Mouse (Mus musculus): ENCODE measurements around the gene Slco2a1. TPM values are rescaled to one million over a fixed set of nuclear protein-coding genes. Genes with fewer than 3 reads are reported as not detected.

The Slco2a1 gene
- polyA plus RNA-seq, 1 experiment from 2014 or later: 9.8 TPM

- Histone ChIP-seq H3K4me3 (replicated peaks; ENCODE audit: low read depth, low read length) (no peak overlapping the region), H3K4me2 (ENCODE audit: low read length) (no peak overlapping the region), H3K4me1 (replicated peaks; ENCODE audit: insufficient read depth, low read length) (no peaks in the 10 kb centered on the region; the same call in 1 of the 2 replicates), H3K27ac (no peak overlapping the region), H3K27me3 (ENCODE audit: insufficient read depth, low read length) (no peaks in the 10 kb centered on the region), H3K36me3 (ENCODE audit: insufficient read depth, low read length) (no peaks in the 10 kb centered on the region), H3K9ac (ENCODE audit: low read depth, low read length) (no peak overlapping the region), H3K9me3 (replicated peaks; ENCODE audit: low read length) (no peaks in the 10 kb centered on the region)
- no peak for ATAC-seq (replicated peaks; ENCODE audit: low FRiP score, low read depth)
- DNase-seq (ENCODE audit: low spot score): no peak
- TF ChIP-seq CTCF (IDR thresholded peaks at IDR 0.05; ENCODE audit: low read depth): no peak
- WGBS: 95% methylated on average over 8 of the region's 8 CpGs
Observed at GRCm38 (mm10) chr9:103068769-103069168, 80.3 kb downstream of the Slco2a1 start.

GRCm38 (mm10) chr9:103071541-103072203 is 83.2 kb downstream of the Slco2a1 start:
- no peaks in the 10 kb centered on the region for H3K27me3 ChIP-seq (ENCODE audit: insufficient read depth, low read length)
- 0 out of 2 replicates have a peak overlapping the region, but pooled peaks have one; percentile 19 for H3K27ac ChIP-seq
- H3K9me3 ChIP-seq (replicated peaks; ENCODE audit: low read length): no peaks in the 10 kb centered on the region
- no peak overlapping the region for H3K9ac ChIP-seq (ENCODE audit: low read depth, low read length)
- H3K36me3 ChIP-seq (ENCODE audit: insufficient read depth, low read length): no peaks in the 10 kb centered on the region
- ATAC-seq (replicated peaks; ENCODE audit: low FRiP score, low read depth) (no peak; the same call in 1 of the 2 replicates), DNase-seq (ENCODE audit: low spot score) (peak; percentile 87)
- no peak overlapping the region for H3K4me3 ChIP-seq (replicated peaks; ENCODE audit: low read depth, low read length)
- no peak for TF ChIP-seq CTCF (IDR thresholded peaks at IDR 0.05; ENCODE audit: low read depth)
- H3K4me1 ChIP-seq (replicated peaks; ENCODE audit: insufficient read depth, low read length): no peaks in the 10 kb centered on the region; the same call in 1 of the 2 replicates
- no peak overlapping the region for H3K4me2 ChIP-seq (ENCODE audit: low read length)
- WGBS: 45% methylated on average over 7 of the region's 7 CpGs

- Histone ChIP-seq H3K4me2 (ENCODE audit: low read length) (no peak overlapping the region), H3K27me3 (ENCODE audit: insufficient read depth, low read length) (no peaks in the 10 kb centered on the region), H3K4me3 (replicated peaks; ENCODE audit: low read depth, low read length) (no peak overlapping the region), H3K27ac (no peak overlapping the region), H3K4me1 (replicated peaks; ENCODE audit: insufficient read depth, low read length) (peaks cover under 1% of the 10 kb centered on the region; the same call in 1 of the 2 replicates), H3K9me3 (replicated peaks; ENCODE audit: low read length) (no peaks in the 10 kb centered on the region), H3K36me3 (ENCODE audit: insufficient read depth, low read length) (no peaks in the 10 kb centered on the region), H3K9ac (ENCODE audit: low read depth, low read length) (no peak overlapping the region)
- no peak for TF ChIP-seq CTCF (IDR thresholded peaks at IDR 0.05; ENCODE audit: low read depth)
- WGBS: 80% methylated on average over 6 of the region's 6 CpGs
- ATAC-seq (replicated peaks; ENCODE audit: low FRiP score, low read depth) (no peak), DNase-seq (ENCODE audit: low spot score) (no peak)
Observed at GRCm38 (mm10) chr9:103072204-103072599, 83.7 kb downstream of the Slco2a1 start.

GRCm38 (mm10) chr9:103072926-103073515 is 84.5 kb downstream of the Slco2a1 start:
- no peak overlapping the region for H3K4me2 ChIP-seq (ENCODE audit: low read length)
- H3K27me3 ChIP-seq (ENCODE audit: insufficient read depth, low read length): no peaks in the 10 kb centered on the region
- peaks cover 3% of the 10 kb centered on the region; the same call in 1 of the 2 replicates for H3K4me1 ChIP-seq (replicated peaks; ENCODE audit: insufficient read depth, low read length)
- H3K36me3 ChIP-seq (ENCODE audit: insufficient read depth, low read length): no peaks in the 10 kb centered on the region
- 79% methylated on average over 11 of the region's 11 CpGs for WGBS
- no peak overlapping the region for H3K4me3 ChIP-seq (replicated peaks; ENCODE audit: low read depth, low read length)
- no peaks in the 10 kb centered on the region for H3K9me3 ChIP-seq (replicated peaks; ENCODE audit: low read length)
- no peak for TF ChIP-seq CTCF (IDR thresholded peaks at IDR 0.05; ENCODE audit: low read depth)
- H3K27ac ChIP-seq: no peak overlapping the region
- no peak for DNase-seq (ENCODE audit: low spot score)
- ATAC-seq (replicated peaks; ENCODE audit: low FRiP score, low read depth): no peak
- no peak overlapping the region for H3K9ac ChIP-seq (ENCODE audit: low read depth, low read length)

GRCm38 (mm10) chr9:103076836-103077531 is 88.5 kb downstream of the Slco2a1 start:
- Histone ChIP-seq H3K27ac (no peak overlapping the region; the same call in none of the 2 replicates), H3K9ac (ENCODE audit: low read depth, low read length) (no peak overlapping the region), H3K4me1 (replicated peaks; ENCODE audit: insufficient read depth, low read length) (peaks cover 3% of the 10 kb centered on the region; the same call in 1 of the 2 replicates), H3K27me3 (ENCODE audit: insufficient read depth, low read length) (no peaks in the 10 kb centered on the region), H3K4me3 (replicated peaks; ENCODE audit: low read depth, low read length) (no peak overlapping the region), H3K4me2 (ENCODE audit: low read length) (no peak overlapping the region), H3K9me3 (replicated peaks; ENCODE audit: low read length) (no peaks in the 10 kb centered on the region), H3K36me3 (ENCODE audit: insufficient read depth, low read length) (no peaks in the 10 kb centered on the region)
- ATAC-seq (replicated peaks; ENCODE audit: low FRiP score, low read depth): no peak
- TF ChIP-seq CTCF (IDR thresholded peaks at IDR 0.05; ENCODE audit: low read depth): no peak
- peak; percentile 62 for DNase-seq (ENCODE audit: low spot score)
- WGBS: 61% methylated on average over 21 of the region's 21 CpGs

GRCm38 (mm10) chr9:103078194-103078691 is 89.7 kb downstream of the Slco2a1 start:
- 72% methylated on average over 6 of the region's 6 CpGs for WGBS
- H3K27me3 ChIP-seq (ENCODE audit: insufficient read depth, low read length): no peaks in the 10 kb centered on the region
- H3K4me1 ChIP-seq (replicated peaks; ENCODE audit: insufficient read depth, low read length): 0 out of 2 replicates have a peak, but pooled peaks cover 3% of the 10 kb centered on the region
- H3K4me3 ChIP-seq (replicated peaks; ENCODE audit: low read depth, low read length): no peak overlapping the region
- ATAC-seq (replicated peaks; ENCODE audit: low FRiP score, low read depth) (no peak), DNase-seq (ENCODE audit: low spot score) (peak; percentile 76)
- H3K9ac ChIP-seq (ENCODE audit: low read depth, low read length): no peak overlapping the region
- no peaks in the 10 kb centered on the region for H3K9me3 ChIP-seq (replicated peaks; ENCODE audit: low read length)
- no peaks in the 10 kb centered on the region for H3K36me3 ChIP-seq (ENCODE audit: insufficient read depth, low read length)
- no peak for TF ChIP-seq CTCF (IDR thresholded peaks at IDR 0.05; ENCODE audit: low read depth)
- no peak overlapping the region for H3K4me2 ChIP-seq (ENCODE audit: low read length)
- H3K27ac ChIP-seq: no peak overlapping the region

Data from kidney, postnatal 0 days (tissue).